Mouse (Mus musculus): Measurements from ENCODE around the gene Rdh16f2.

The Rdh16f2 gene

GRCm38 (mm10) chr10:127866232-127866631 is at the start of gene Rdh16f2:
Rdh16f2 (plus strand) TSS chr10:127866474.
- WGBS, result 90% methylated on average over 3 of the region's 3 CpGs

- WGBS, result 77% methylated on average over 4 of the region's 4 CpGs
Measured at GRCm38 (mm10) chr10:127817268-127817910, 48.9 kb upstream of the Rdh16f2 start.

- 89% methylated on average over 2 of the region's 2 CpGs for WGBS
Measured at GRCm38 (mm10) chr10:127821806-127822205, 44.5 kb upstream of the Rdh16f2 start.

- 78% methylated on average over 6 of the region's 6 CpGs for WGBS
Measured at GRCm38 (mm10) chr10:127825386-127825785, 40.9 kb upstream of the Rdh16f2 start.

- 40% methylated on average over 3 of the region's 3 CpGs for WGBS
Measured at GRCm38 (mm10) chr10:127829121-127829520, 37.2 kb upstream of the Rdh16f2 start.

GRCm38 (mm10) chr10:127834186-127834585 is 32.1 kb upstream of the Rdh16f2 start:
- WGBS, result 98% methylated on average over 1 of the region's 1 CpGs

GRCm38 (mm10) chr10:127835292-127835691 is 31.0 kb upstream of the Rdh16f2 start:
- WGBS, result 81% methylated on average over 5 of the region's 5 CpGs

GRCm38 (mm10) chr10:127837793-127838192 is 28.5 kb upstream of the Rdh16f2 start:
- WGBS, result 96% methylated on average over 5 of the region's 5 CpGs

- WGBS, result 47% methylated on average over 2 of the region's 2 CpGs
Measured at GRCm38 (mm10) chr10:127838539-127838938, 27.7 kb upstream of the Rdh16f2 start.

GRCm38 (mm10) chr10:127840776-127841175 is 25.5 kb upstream of the Rdh16f2 start:
- 73% methylated on average over 2 of the region's 2 CpGs for WGBS

- 95% methylated on average over 5 of the region's 5 CpGs for WGBS
Measured at GRCm38 (mm10) chr10:127845945-127846344, 20.3 kb upstream of the Rdh16f2 start.

- 92% methylated on average over 1 of the region's 1 CpGs for WGBS
Measured at GRCm38 (mm10) chr10:127848089-127848488, 18.2 kb upstream of the Rdh16f2 start.

GRCm38 (mm10) chr10:127849628-127850027 is 16.6 kb upstream of the Rdh16f2 start, which contains the start of gene Rdh19:
Rdh19 (plus strand) TSS chr10:127849928.
- 84% methylated on average over 1 of the region's 1 CpGs for WGBS

GRCm38 (mm10) chr10:127872484-127872883 is 6.2 kb downstream of the Rdh16f2 start:
- WGBS, result 91% methylated on average over 4 of the region's 4 CpGs

GRCm38 (mm10) chr10:127877681-127878080 is 11.4 kb downstream of the Rdh16f2 start:
- WGBS, result 71% methylated on average over 2 of the region's 2 CpGs

- 88% methylated on average over 3 of the region's 3 CpGs for WGBS
Measured at GRCm38 (mm10) chr10:127878262-127879057, 12.2 kb downstream of the Rdh16f2 start.

- 81% methylated on average over 3 of the region's 3 CpGs for WGBS
Measured at GRCm38 (mm10) chr10:127879155-127879688, 12.9 kb downstream of the Rdh16f2 start.

- 81% methylated on average over 4 of the region's 4 CpGs for WGBS
Measured at GRCm38 (mm10) chr10:127881041-127881440, 14.8 kb downstream of the Rdh16f2 start.

GRCm38 (mm10) chr10:127886551-127886950 is 20.3 kb downstream of the Rdh16f2 start:
- WGBS, result 69% methylated on average over 1 of the region's 1 CpGs

GRCm38 (mm10) chr10:127886971-127887370 is 20.7 kb downstream of the Rdh16f2 start:
- WGBS, result 83% methylated on average over 4 of the region's 4 CpGs

GRCm38 (mm10) chr10:127888605-127889004 is 22.3 kb downstream of the Rdh16f2 start, which contains the start of gene Rdh7:
Rdh7 (minus strand) TSS chr10:127888817.

GRCm38 (mm10) chr10:127891481-127891880 is 25.2 kb downstream of the Rdh16f2 start:
- 73% methylated on average over 1 of the region's 1 CpGs for WGBS
